Mouse (Mus musculus) embryo, embryonic 11.5 days (tissue): ENCODE measurements around the gene Khdc1a.

ENCODE experiments used
- DNase-seq: peaks from one replicate; pipeline ENCODE4 v3.0.0-alpha.2; 2012; ENCODE audit warnings: low read depth, low spot score

Khdc1a gene

DNA sequence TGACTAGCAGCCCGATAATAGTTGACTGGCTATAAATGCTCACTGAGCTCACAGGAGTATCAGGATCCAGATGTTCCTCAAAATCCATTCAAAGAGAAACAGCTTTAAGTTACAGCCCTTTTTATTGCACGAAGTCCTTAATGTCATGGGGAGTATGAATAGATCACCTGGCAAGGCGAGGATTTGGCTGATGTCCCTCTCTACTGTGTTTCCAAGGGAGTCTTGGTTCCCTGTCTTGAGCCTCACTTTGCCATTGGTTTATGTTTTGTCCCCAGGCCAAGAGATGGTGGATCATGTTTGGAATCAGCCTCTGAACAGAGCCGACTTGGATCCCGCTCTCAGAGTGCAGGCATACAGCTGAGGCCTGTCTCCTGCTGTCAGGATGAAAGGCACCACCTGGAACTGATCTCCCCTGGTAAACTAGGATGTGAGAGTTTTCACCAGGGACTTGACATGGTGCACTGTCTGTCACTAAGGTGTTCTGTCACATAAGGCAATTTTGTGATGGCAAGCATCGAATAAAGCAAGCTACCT lies 41.8 kb downstream of the Khdc1a start:
- no peak for DNase-seq
